Mouse (Mus musculus): ENCODE data around the gene Irf5. TPM values are rescaled to one million over a fixed set of nuclear protein-coding genes. Genes with fewer than 3 reads are reported as not detected.

Gene Irf5
- polyA plus RNA-seq, 1 experiment from 2014 or later = 8.6 TPM

DNA sequence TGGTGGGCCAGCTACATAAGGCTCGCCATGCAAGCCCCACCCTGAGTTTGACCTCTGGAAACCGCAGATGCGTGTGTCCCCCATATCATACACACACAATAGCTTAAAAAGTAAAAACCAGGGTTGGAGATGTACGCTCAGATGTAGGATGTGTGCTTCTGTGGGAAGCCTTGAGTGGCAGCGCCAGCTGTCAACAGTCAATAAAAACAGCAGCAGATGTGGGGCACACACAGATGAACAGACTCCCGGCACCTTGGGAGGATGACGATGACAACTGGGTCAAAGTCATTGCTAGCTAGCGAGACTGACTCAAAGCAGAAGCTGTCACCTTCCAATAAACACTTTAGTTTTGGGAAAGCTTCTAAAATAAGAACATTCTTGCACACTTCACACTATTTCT, 13.1 kb downstream of the Irf5 start:
- no peak for DNase-seq (ENCODE audit: low spot score)
- Histone ChIP-seq H3K9ac (replicated peaks; ENCODE audit: low read depth) (no peak overlapping the region), H3K9me3 (ENCODE audit: low read length) (no peaks in the 10 kb centered on the region), H3K27me3 (replicated peaks; ENCODE audit: insufficient read depth, low read length) (no peaks in the 10 kb centered on the region), H3K4me1 (ENCODE audit: insufficient read depth, low read depth, low read length) (no peaks in the 10 kb centered on the region), H3K4me3 (ENCODE audit: low read depth, low read length) (no peak overlapping the region), H3K4me2 (replicated peaks; ENCODE audit: low read depth, low read length) (no peak overlapping the region), H3K27ac (ENCODE audit: low read length) (no peak overlapping the region), H3K36me3 (ENCODE audit: insufficient read depth, low read length) (peaks cover 31% of the 10 kb centered on the region)
- TF ChIP-seq EP300 (IDR thresholded peaks at IDR 0.05) = no peak
- TF ChIP-seq CTCF (IDR thresholded peaks at IDR 0.05) = no peak
- ATAC-seq = no peak
- 90% methylated on average over 8 of the region's 8 CpGs for WGBS

GRCm38 (mm10) chr6:29540223-29540622, 13.8 kb downstream of the Irf5 start:
- 81% methylated on average over 6 of the region's 6 CpGs for WGBS
- Histone ChIP-seq H3K9ac (replicated peaks; ENCODE audit: low read depth) (no peak overlapping the region), H3K4me3 (ENCODE audit: low read depth, low read length) (no peak overlapping the region), H3K4me1 (ENCODE audit: insufficient read depth, low read depth, low read length) (no peaks in the 10 kb centered on the region), H3K9me3 (ENCODE audit: low read length) (no peaks in the 10 kb centered on the region), H3K27me3 (replicated peaks; ENCODE audit: insufficient read depth, low read length) (no peaks in the 10 kb centered on the region), H3K27ac (ENCODE audit: low read length) (no peak overlapping the region), H3K4me2 (replicated peaks; ENCODE audit: low read depth, low read length) (no peak overlapping the region), H3K36me3 (ENCODE audit: insufficient read depth, low read length) (peaks cover 35% of the 10 kb centered on the region)
- TF ChIP-seq CTCF (IDR thresholded peaks at IDR 0.05) (no peak), EP300 (IDR thresholded peaks at IDR 0.05) (no peak)
- ATAC-seq (no peak), DNase-seq (ENCODE audit: low spot score) (no peak)

GRCm38 (mm10) chr6:29540956-29541355, 14.5 kb downstream of the Irf5 start:
- H3K27me3 ChIP-seq (replicated peaks; ENCODE audit: insufficient read depth, low read length) = no peaks in the 10 kb centered on the region
- peaks cover 40% of the 10 kb centered on the region for H3K36me3 ChIP-seq (ENCODE audit: insufficient read depth, low read length)

DNA sequence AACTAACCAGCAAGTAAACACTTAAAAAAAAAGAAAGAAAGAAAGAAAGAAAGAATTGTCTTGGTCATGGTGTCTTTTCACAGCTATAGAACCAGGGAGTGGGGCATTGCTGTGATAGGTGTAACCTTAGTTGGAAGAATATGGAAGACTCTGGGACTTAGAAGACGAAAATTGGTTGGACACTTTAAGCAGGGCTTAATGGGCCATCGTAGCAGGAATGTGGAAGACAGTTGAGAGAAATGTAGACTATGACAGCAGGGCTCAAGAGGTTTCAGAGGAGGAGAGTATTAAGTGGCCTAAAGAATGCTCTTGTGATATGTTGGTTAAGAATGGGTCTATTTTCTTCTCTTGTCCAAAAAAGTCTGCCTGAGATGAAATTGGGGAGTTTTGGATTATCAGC, 19.2 kb downstream of the Irf5 start:
- Histone ChIP-seq H3K27me3 (replicated peaks; ENCODE audit: insufficient read depth, low read length) (no peaks in the 10 kb centered on the region), H3K9ac (replicated peaks; ENCODE audit: low read depth) (no peak overlapping the region), H3K36me3 (ENCODE audit: insufficient read depth, low read length) (peaks cover 37% of the 10 kb centered on the region), H3K9me3 (ENCODE audit: low read length) (no peaks in the 10 kb centered on the region), H3K4me3 (ENCODE audit: low read depth, low read length) (no peak overlapping the region), H3K4me2 (replicated peaks; ENCODE audit: low read depth, low read length) (no peak overlapping the region), H3K4me1 (ENCODE audit: insufficient read depth, low read depth, low read length) (no peaks in the 10 kb centered on the region), H3K27ac (ENCODE audit: low read length) (no peak overlapping the region)
- ATAC-seq (no peak), DNase-seq (ENCODE audit: low spot score) (no peak)
- WGBS = 88% methylated on average over 2 of the region's 2 CpGs
- TF ChIP-seq CTCF (IDR thresholded peaks at IDR 0.05) = no peak
- no peak for TF ChIP-seq EP300 (IDR thresholded peaks at IDR 0.05)

More at GRCm38 (mm10) chr6:29540956-29541355, 14.5 kb downstream of the Irf5 start:
- no peaks in the 10 kb centered on the region for H3K4me1 ChIP-seq (ENCODE audit: insufficient read depth, low read depth, low read length)
- TF ChIP-seq CTCF (IDR thresholded peaks at IDR 0.05) (no peak), EP300 (IDR thresholded peaks at IDR 0.05) (no peak)
- ATAC-seq = no peak
- no peak overlapping the region for H3K9ac ChIP-seq (replicated peaks; ENCODE audit: low read depth)
- DNase-seq (ENCODE audit: low spot score) = no peak
- no peaks in the 10 kb centered on the region for H3K9me3 ChIP-seq (ENCODE audit: low read length)
- H3K4me2 ChIP-seq (replicated peaks; ENCODE audit: low read depth, low read length) = no peak overlapping the region
- H3K27ac ChIP-seq (ENCODE audit: low read length) = no peak overlapping the region
- 96% methylated on average over 1 of the region's 1 CpGs for WGBS
- no peak overlapping the region for H3K4me3 ChIP-seq (ENCODE audit: low read depth, low read length)

DNA sequence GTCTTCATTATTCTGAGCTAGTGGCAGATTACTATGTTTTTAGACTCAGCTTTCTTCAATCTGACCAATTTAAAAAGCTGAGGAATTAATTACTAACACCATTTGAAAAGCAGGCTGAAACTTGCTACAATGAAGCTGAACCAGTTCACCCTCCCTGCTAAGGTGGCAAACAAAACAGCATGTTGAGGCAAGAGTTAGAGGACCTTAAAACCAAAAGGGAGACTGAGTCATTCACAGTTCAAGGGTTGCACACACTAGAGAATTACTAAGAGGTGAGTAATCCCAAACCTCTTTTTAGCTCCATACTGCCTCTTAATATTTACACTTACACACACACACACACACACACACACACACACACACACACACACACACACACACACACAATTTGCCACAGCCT, 21.2 kb downstream of the Irf5 start:
- Histone ChIP-seq H3K4me1 (ENCODE audit: insufficient read depth, low read depth, low read length) (no peaks in the 10 kb centered on the region), H3K4me2 (replicated peaks; ENCODE audit: low read depth, low read length) (no peak overlapping the region), H3K4me3 (ENCODE audit: low read depth, low read length) (no peak overlapping the region), H3K27me3 (replicated peaks; ENCODE audit: insufficient read depth, low read length) (no peaks in the 10 kb centered on the region), H3K36me3 (ENCODE audit: insufficient read depth, low read length) (peaks cover 30% of the 10 kb centered on the region), H3K27ac (ENCODE audit: low read length) (no peak overlapping the region), H3K9ac (replicated peaks; ENCODE audit: low read depth) (no peak overlapping the region), H3K9me3 (ENCODE audit: low read length) (no peaks in the 10 kb centered on the region)
- ATAC-seq (no peak), DNase-seq (ENCODE audit: low spot score) (no peak)
- TF ChIP-seq CTCF (IDR thresholded peaks at IDR 0.05) (no peak), EP300 (IDR thresholded peaks at IDR 0.05) (no peak)

- H3K4me1 ChIP-seq (ENCODE audit: insufficient read depth, low read depth, low read length) = no peaks in the 10 kb centered on the region
- H3K4me3 ChIP-seq (ENCODE audit: low read depth, low read length) = no peak overlapping the region
- ATAC-seq (no peak), DNase-seq (ENCODE audit: low spot score) (no peak)
- no peak overlapping the region for H3K9ac ChIP-seq (replicated peaks; ENCODE audit: low read depth)
- H3K36me3 ChIP-seq (ENCODE audit: insufficient read depth, low read length) = peaks cover 25% of the 10 kb centered on the region
- no peak for TF ChIP-seq EP300 (IDR thresholded peaks at IDR 0.05)
- no peak for TF ChIP-seq CTCF (IDR thresholded peaks at IDR 0.05)
- WGBS = 95% methylated on average over 1 of the region's 1 CpGs
- no peak overlapping the region for H3K27ac ChIP-seq (ENCODE audit: low read length)
- H3K4me2 ChIP-seq (replicated peaks; ENCODE audit: low read depth, low read length) = no peak overlapping the region
- no peaks in the 10 kb centered on the region for H3K9me3 ChIP-seq (ENCODE audit: low read length)
- no peaks in the 10 kb centered on the region for H3K27me3 ChIP-seq (replicated peaks; ENCODE audit: insufficient read depth, low read length)
Measured at GRCm38 (mm10) chr6:29548086-29548485, 21.7 kb downstream of the Irf5 start.

GRCm38 (mm10) chr6:29552526-29552925, 26.1 kb downstream of the Irf5 start:
- DNase-seq (ENCODE audit: low spot score) (peak; percentile 40), ATAC-seq (peak; percentile 38; the same call in 1 of the 2 replicates)
- H3K9ac ChIP-seq (replicated peaks; ENCODE audit: low read depth) = no peak overlapping the region
- TF ChIP-seq EP300 (IDR thresholded peaks at IDR 0.05) = no peak
- no peak for TF ChIP-seq CTCF (IDR thresholded peaks at IDR 0.05)
- H3K36me3 ChIP-seq (ENCODE audit: insufficient read depth, low read length) = peaks cover 24% of the 10 kb centered on the region; the same call in 1 of the 2 replicates
- H3K4me3 ChIP-seq (ENCODE audit: low read depth, low read length) = no peak overlapping the region
- H3K9me3 ChIP-seq (ENCODE audit: low read length) = no peaks in the 10 kb centered on the region
- no peak overlapping the region for H3K4me2 ChIP-seq (replicated peaks; ENCODE audit: low read depth, low read length)
- H3K4me1 ChIP-seq (ENCODE audit: insufficient read depth, low read depth, low read length) = no peaks in the 10 kb centered on the region
- no peaks in the 10 kb centered on the region for H3K27me3 ChIP-seq (replicated peaks; ENCODE audit: insufficient read depth, low read length)
- WGBS = 60% methylated on average over 2 of the region's 2 CpGs
- H3K27ac ChIP-seq (ENCODE audit: low read length) = no peak overlapping the region
